Mouse (Mus musculus) limb, embryonic 12.5 days (tissue): ENCODE results near the gene Gm20388. TPM values are rescaled to one million over a fixed set of nuclear protein-coding genes. Genes with fewer than 3 reads are reported as not detected.
A peak's percentile ranks its signal among the peaks of the same experiment; 100 is the strongest.

Experiments
- ATAC-seq: fragments of 200-750 bp; cut with Nextera tagmentation; 2 replicates; pipeline ENCODE4 v1.8.0; 2017; ENCODE audit warnings: low read depth, moderate TSS enrichment; ENCODE audit not compliant: insufficient number of reproducible peaks, insufficient read depth, low FRiP score, low TSS enrichment
- H3K27ac ChIP-seq: fragments of 300-500 bp; sonication (generic); 2 replicates; pipeline ENCODE4 v1.5.1; 2016; ENCODE audit warnings: mild to moderate bottlenecking, moderate library complexity
- H3K27me3 ChIP-seq: fragments of 300-500 bp; sonication (generic); 2 replicates; pipeline ENCODE4 v1.6.1; 2016; ENCODE audit warnings: mild to moderate bottlenecking, moderate library complexity
- H3K36me3 ChIP-seq: fragments of 300-500 bp; sonication (generic); 2 replicates; pipeline ENCODE4 v1.6.1; 2016; ENCODE audit warnings: mild to moderate bottlenecking, moderate library complexity
- H3K4me1 ChIP-seq: fragments of 300-500 bp; sonication (generic); replicated peaks from 2 replicates; pipeline ENCODE4 v1.6.1; 2016
- H3K4me2 ChIP-seq: fragments of 300-500 bp; sonication (generic); 2 replicates; pipeline ENCODE4 v1.6.1; 2016; ENCODE audit warnings: mild to moderate bottlenecking, moderate library complexity
- H3K4me3 ChIP-seq: fragments of 300-500 bp; sonication (generic); replicated peaks from 2 replicates; pipeline ENCODE4 v1.5.1; 2016; ENCODE audit warnings: mild to moderate bottlenecking
- H3K9ac ChIP-seq: fragments of 300-500 bp; sonication (generic); replicated peaks from 2 replicates; pipeline ENCODE4 v1.6.1; 2016; ENCODE audit warnings: mild to moderate bottlenecking, moderate library complexity
- H3K9me3 ChIP-seq: fragments of 300-500 bp; sonication (generic); 2 replicates; pipeline ENCODE4 v1.6.1; 2016; ENCODE audit warnings: mild to moderate bottlenecking, moderate library complexity
- WGBS: fragments of 180-500 bp; shearing (Covaris S2); methylation state at CpG from one replicate; pipeline ENCODE4 v1.1.7; 2016; 5-methylcytosine and 5-hydroxymethylcytosine counted together
- polyA plus RNA-seq: library from polyadenylated mRNA; unstranded; fragments of >200 nt; fragmentation: Nextera tagmentation; extraction: Ambion mirVana; gene quantifications from 2 replicates; pipeline ENCODE4 v1.2.1, GENCODE M21; 2016

Gene Gm20388
- polyA plus RNA-seq, 1 experiment from 2014 or later: not detected

DNA sequence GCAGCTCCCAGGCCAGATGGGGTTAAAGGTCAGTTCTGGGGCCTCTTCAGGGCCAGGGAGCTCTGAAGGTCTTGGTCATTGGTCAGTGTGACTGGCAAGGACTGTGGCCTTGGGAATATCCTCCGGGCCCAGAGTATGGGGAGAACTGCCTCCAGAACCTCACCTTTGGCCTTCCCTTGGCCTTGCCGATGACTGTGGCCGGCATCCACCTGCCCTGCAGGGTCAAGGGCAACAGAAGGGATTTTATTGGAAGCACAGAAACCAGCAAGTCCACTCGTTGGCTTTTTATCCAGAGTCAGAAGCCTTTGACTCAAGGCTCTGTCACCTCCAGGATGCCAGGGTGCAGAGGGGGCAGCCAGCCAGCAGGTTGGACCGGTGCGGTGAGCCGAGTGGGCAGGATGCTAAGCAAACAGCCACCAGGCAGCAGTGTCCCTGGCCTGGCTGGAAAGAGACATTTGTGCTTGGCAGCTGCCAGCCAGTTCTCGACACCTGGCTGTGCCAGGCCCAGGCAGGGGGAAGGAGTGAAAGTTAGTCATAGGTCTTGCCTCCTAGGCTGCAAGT, 590.1 kb downstream of the Gm20388 start:
- 79% methylated on average over 8 of the region's 8 CpGs for WGBS
- Histone ChIP-seq H3K4me1 (peaks cover 82% of the 10 kb centered on the region), H3K27me3 (peaks cover 12% of the 10 kb centered on the region), H3K9me3 (no peaks in the 10 kb centered on the region), H3K4me3 (no peak overlapping the region), H3K4me2 (no peak overlapping the region), H3K9ac (no peak overlapping the region), H3K27ac (no peak overlapping the region), H3K36me3 (no peaks in the 10 kb centered on the region)
- no peak for ATAC-seq

DNA sequence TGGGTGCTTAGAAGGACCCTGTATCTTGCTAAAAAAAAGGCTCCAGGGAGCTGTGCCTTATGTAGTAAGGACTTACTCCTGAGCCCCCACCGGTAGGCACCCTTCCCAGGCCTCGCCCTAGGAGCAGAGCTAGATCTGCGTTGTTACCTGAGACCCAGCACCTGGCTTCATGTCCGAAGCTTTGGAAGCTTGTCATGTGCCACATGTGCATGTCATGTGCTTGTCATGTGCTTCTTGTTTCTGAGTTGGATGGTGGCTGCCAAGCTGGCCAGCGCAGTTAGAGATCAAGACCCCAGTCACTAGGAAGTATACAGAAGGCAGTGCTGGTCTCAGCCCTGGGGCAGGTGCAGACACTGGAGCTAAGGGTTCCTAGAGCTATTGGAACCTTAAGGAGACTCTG, 590.8 kb downstream of the Gm20388 start:
- WGBS: 79% methylated on average over 5 of the region's 5 CpGs
- H3K27me3 ChIP-seq: peaks cover 12% of the 10 kb centered on the region
- no peaks in the 10 kb centered on the region for H3K9me3 ChIP-seq
- H3K36me3 ChIP-seq: no peaks in the 10 kb centered on the region
- no peak overlapping the region for H3K9ac ChIP-seq
- no peak overlapping the region for H3K27ac ChIP-seq
- ATAC-seq: no peak
- peaks cover 88% of the 10 kb centered on the region for H3K4me1 ChIP-seq
- no peak overlapping the region for H3K4me2 ChIP-seq
- H3K4me3 ChIP-seq: no peak overlapping the region

DNA sequence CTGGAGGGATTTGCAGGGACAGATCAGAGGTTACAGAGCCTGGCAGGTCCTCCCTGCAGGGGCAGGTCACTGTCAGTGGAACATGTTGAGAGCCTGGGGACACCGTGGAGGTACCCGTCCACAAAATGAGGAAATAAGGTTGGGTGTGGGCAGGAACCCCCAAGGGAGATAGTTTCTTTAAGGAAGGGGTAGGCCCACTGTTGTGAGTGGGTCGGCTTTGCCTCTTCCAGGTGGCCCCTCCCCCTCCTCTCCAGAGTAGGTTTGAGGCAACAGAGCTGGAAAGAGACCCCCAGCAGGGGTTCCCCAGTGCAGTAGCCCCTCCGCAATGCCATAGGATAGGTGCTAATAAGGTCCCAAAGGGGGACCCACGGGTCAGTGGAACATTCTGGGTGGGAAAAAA, 591.8 kb downstream of the Gm20388 start:
- ATAC-seq: no peak
- Histone ChIP-seq H3K36me3 (no peaks in the 10 kb centered on the region), H3K4me2 (no peak overlapping the region), H3K27ac (no peak overlapping the region), H3K27me3 (peaks cover 12% of the 10 kb centered on the region), H3K4me3 (no peak overlapping the region), H3K4me1 (peaks cover 89% of the 10 kb centered on the region), H3K9me3 (no peaks in the 10 kb centered on the region), H3K9ac (no peak overlapping the region)
- 57% methylated on average over 5 of the region's 5 CpGs for WGBS

DNA sequence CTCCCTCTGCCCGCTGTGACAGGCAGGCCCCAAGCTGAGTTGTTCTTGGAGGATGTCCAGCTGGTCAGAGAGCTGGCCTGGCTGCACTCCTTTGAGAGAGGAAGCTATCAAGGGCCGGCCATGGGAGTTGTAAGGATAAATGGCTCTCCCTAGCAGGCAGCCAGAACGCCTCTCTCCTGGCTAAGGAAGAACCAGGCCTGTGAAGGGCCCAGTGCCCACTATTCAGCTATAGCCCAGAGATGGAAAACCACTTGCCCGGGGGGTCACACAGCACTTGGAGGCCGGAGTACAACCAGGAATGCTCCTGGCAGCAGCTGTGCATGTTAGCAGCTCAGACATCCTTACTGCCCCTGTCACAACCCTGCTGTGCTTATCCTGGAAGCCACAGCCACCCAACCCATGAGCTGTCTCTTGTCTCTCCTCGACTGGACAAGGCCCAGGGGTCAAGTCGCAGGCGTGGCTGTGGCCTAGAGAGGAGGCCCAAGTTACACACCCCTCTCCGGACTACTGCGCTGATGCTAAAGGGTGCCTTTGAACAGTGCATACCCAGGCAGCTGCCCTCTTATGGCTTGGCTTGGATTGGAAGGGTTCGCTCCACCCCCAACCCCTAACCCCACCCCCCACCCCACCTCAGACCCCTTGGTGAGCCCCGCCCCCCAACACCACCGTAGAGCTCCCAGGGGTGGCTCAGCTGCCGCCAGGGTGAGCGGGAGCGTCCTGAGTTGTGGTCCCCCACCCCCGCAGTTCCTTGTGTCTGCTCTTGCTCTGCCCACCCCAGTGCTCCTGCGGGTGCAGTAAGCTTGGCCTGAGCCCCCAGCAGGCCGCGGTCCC, 593.8 kb downstream of the Gm20388 start:
- H3K9me3 ChIP-seq: no peaks in the 10 kb centered on the region
- H3K4me3 ChIP-seq: peak overlapping the region; percentile 15
- 5% methylated on average over 19 of the region's 20 CpGs for WGBS
- H3K27ac ChIP-seq: peak overlapping the region; percentile 70
- H3K36me3 ChIP-seq: no peaks in the 10 kb centered on the region
- peak overlapping the region; percentile 55 for H3K4me2 ChIP-seq
- H3K4me1 ChIP-seq: peaks cover 90% of the 10 kb centered on the region
- peak overlapping the region; percentile 35; the same call in 1 of the 2 replicates for H3K9ac ChIP-seq
- ATAC-seq: 0 out of 2 replicates have a peak, but pooled peaks have one; percentile 1
- peaks cover 18% of the 10 kb centered on the region for H3K27me3 ChIP-seq

DNA sequence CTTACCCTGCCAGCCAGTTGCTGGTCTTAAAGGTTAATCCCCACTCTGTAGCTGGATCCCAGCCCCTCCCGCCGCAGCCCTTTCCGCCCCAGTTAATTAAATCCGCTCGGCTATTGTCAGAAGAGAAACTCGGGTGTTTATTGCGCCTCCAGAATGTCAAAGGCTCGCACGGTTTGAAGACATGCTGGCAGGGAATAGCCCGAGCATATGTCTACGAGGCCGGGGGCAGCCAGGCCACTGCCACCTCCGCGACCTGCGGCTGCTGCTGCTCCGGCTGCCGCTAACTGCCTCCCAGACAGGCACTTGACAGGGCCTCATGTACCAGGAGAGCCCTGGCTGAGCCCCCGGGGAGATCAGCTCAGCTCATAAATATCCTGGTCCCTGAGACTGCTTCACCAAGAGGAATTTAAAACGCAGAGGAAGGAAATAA, 594.5 kb downstream of the Gm20388 start:
- ATAC-seq: no peak
- no peaks in the 10 kb centered on the region for H3K9me3 ChIP-seq
- H3K27ac ChIP-seq: peak overlapping the region; percentile 70
- H3K27me3 ChIP-seq: peaks cover 17% of the 10 kb centered on the region
- H3K4me3 ChIP-seq: peak overlapping the region; percentile 15
- peak overlapping the region; percentile 35; the same call in 1 of the 2 replicates for H3K9ac ChIP-seq
- peaks cover 95% of the 10 kb centered on the region for H3K4me1 ChIP-seq
- WGBS: under 1% methylated on average over 19 of the region's 19 CpGs
- H3K4me2 ChIP-seq: peak overlapping the region; percentile 55
- no peaks in the 10 kb centered on the region for H3K36me3 ChIP-seq

DNA sequence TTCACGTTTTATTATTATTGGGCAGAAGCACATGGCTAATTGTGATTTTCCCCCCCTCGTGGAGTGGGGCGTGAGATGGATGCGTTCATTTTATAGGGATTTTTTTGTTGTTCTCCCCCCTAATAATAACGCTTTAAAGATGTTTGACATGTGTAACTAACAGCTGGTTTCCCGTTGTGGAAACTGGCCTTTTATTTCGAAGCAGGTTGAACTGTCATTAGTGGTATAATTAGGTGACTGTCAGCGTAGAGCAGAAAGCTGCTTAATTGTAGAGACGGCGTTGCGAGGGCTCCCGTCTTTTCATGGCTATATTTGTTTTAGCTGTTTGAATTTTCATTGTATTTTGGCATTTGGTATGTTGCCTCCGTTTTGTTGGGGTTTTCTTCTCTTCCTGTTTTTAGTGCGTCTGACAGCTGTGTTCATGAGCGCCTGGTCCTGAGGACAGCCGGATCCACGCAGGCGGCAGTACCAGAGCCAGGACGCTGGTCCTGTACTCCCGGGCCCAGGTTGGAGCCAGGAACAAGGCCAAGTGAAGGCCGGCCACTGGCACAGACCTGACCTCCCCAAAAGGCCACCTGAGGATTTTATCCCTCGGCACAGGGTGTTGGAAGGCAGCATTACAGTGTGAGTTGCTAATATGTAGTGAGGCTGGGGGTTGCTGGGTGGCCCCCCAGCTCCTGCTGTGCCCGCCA, 595.1 kb downstream of the Gm20388 start:
- peaks cover 11% of the 10 kb centered on the region for H3K27me3 ChIP-seq
- WGBS: 8% methylated on average over 23 of the region's 23 CpGs

DNA sequence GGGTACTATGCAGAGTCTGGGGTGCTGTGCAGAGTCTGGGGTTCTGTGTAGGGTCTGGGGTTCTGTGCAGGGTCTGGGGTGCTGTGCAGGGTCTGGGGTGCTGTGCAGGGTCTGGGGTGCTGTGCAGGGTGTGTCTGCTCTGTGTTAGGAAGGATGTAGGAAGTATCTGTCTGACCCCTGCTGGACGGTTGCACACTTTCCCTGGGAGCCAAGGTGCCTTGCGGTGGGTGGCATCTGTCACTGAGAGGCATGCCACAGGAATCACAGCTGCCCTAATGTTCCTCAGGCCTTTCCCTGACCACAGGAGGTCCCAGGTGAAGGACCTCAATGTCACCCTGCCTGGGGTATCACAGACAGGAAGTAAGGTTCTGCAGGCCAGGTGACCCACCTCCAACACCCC, 595.9 kb downstream of the Gm20388 start:
- no peak overlapping the region for H3K27ac ChIP-seq
- H3K4me3 ChIP-seq: no peak overlapping the region
- ATAC-seq: no peak
- H3K4me1 ChIP-seq: peaks cover 96% of the 10 kb centered on the region
- WGBS: 46% methylated on average over 2 of the region's 2 CpGs
- H3K9me3 ChIP-seq: no peaks in the 10 kb centered on the region
- H3K36me3 ChIP-seq: no peaks in the 10 kb centered on the region
- H3K9ac ChIP-seq: no peak overlapping the region
- H3K27me3 ChIP-seq: peaks cover 10% of the 10 kb centered on the region; the same call in 1 of the 2 replicates
- no peak overlapping the region for H3K4me2 ChIP-seq

More for the DNA sequence above, 595.1 kb downstream of the Gm20388 start:
- H3K4me2 ChIP-seq: peak overlapping the region; percentile 55
- H3K4me3 ChIP-seq: 0 out of 2 replicates have a peak overlapping the region, but pooled peaks have one; percentile 15
- no peak overlapping the region for H3K9ac ChIP-seq
- H3K9me3 ChIP-seq: no peaks in the 10 kb centered on the region
- H3K27ac ChIP-seq: peak overlapping the region; percentile 70
- H3K36me3 ChIP-seq: no peaks in the 10 kb centered on the region
- H3K4me1 ChIP-seq: peaks cover 95% of the 10 kb centered on the region
- ATAC-seq: no peak

DNA sequence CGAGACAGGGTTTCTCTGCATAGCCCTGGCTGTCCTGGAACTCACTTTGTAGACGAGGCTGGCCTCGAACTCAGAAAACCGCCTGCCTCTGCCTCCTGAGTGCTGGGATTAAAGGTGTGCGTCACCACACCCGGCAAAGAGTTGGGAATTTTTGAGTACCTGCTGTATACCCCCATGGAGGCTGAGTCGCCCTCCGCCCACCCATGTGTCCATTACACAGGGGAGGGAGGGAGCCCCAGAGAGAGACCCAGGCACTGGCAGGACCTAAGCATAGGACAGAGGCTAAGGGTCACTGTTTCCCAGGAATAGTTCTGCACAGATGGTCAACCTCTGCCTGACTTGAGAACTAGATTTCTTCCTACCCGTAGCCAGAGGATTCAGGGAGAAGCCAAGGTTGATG, 596.6 kb downstream of the Gm20388 start:
- WGBS: 76% methylated on average over 9 of the region's 9 CpGs
- no peaks in the 10 kb centered on the region for H3K36me3 ChIP-seq
- ATAC-seq: no peak
- no peaks in the 10 kb centered on the region for H3K9me3 ChIP-seq
- H3K27ac ChIP-seq: no peak overlapping the region
- H3K4me3 ChIP-seq: no peak overlapping the region
- H3K4me2 ChIP-seq: no peak overlapping the region
- H3K9ac ChIP-seq: no peak overlapping the region
- H3K4me1 ChIP-seq: peaks cover 100% of the 10 kb centered on the region
- peaks cover 10% of the 10 kb centered on the region; the same call in 1 of the 2 replicates for H3K27me3 ChIP-seq

DNA sequence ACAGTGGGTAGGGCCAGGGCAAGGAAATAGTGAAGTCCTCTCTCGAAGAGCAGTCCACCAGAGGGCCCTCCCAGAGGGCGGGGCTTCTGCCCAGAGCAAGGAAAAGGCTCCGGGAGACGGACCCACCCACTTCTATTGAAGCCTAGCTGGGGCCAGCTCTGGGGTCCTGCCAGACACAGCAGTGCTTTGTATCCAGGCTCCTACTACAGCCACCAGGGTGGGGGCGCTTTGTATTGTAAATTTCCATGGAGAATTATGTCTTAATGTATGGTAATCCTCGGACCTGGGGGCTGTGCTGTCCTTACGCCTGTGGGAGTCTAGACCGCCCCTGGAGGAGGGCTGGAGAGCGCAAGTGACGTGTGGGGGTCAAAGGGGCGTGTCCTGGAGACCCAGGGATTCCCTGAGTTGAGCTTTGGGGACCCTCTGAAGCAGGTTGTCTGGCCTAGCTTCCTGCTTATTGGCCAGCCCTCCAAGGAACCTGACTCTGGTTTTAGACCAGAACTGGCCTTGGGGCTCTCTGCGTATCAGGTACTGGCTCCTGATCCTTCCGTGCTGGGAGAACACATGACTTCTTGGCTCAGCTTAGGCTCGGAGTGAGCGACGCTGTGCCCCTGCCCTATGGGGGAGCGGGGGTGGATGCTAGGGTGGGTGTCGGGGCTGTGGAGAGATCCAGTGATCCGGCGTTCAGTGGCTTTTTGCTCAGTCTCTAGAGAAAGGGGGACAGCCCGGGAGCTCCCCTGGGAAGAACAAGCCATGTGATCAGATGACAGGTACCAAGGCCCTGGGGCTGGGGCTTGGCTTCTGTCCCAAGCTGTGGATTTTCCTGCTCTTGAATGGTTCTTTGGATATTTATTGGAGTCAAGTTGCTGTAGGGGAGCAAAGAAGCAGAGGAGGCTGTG, 598.7 kb downstream of the Gm20388 start:
- ATAC-seq: peak; percentile 38
- 4% methylated on average over 21 of the region's 21 CpGs for WGBS
- H3K27me3 ChIP-seq: peaks cover 10% of the 10 kb centered on the region; the same call in 1 of the 2 replicates
- H3K4me1 ChIP-seq: peaks cover 100% of the 10 kb centered on the region
- H3K4me2 ChIP-seq: peak overlapping the region; percentile 50
- H3K9me3 ChIP-seq: no peaks in the 10 kb centered on the region
- H3K36me3 ChIP-seq: no peaks in the 10 kb centered on the region
- peak overlapping the region; percentile 7; the same call in 1 of the 2 replicates for H3K4me3 ChIP-seq
- no peak overlapping the region for H3K9ac ChIP-seq
- peak overlapping the region; percentile 73 for H3K27ac ChIP-seq

DNA sequence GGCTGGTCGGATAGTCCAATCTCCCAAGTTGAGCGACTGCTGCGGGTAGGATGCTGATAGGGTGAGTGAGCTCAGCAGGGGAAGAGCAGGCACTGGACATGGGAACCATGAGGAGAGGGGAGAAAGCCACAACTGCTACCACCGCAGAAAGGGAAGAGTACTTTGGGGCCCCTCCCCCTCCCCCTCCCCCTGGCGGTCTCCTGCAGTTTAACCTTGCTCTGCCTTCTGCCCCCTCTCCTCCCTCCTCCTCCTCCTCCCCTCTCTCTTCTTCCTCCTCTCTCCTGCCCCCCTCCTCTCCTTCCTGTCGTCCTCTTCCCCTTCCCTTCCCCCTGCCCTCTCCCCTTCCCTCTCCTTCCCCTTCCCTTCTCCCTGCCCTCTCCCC, 599.4 kb downstream of the Gm20388 start:
- Histone ChIP-seq H3K9ac (no peak overlapping the region), H3K27ac (peak overlapping the region; percentile 73), H3K4me3 (0 out of 2 replicates have a peak overlapping the region, but pooled peaks have one; percentile 7), H3K27me3 (peaks cover 10% of the 10 kb centered on the region; the same call in 1 of the 2 replicates), H3K4me1 (peaks cover 100% of the 10 kb centered on the region), H3K36me3 (no peaks in the 10 kb centered on the region), H3K4me2 (peak overlapping the region; percentile 50), H3K9me3 (no peaks in the 10 kb centered on the region)
- no peak for ATAC-seq
- 6% methylated on average over 6 of the region's 6 CpGs for WGBS
